Mouse (Mus musculus) midbrain, postnatal 0 days (tissue): ENCODE results near the gene Astn1. TPM values are rescaled to one million over a fixed set of nuclear protein-coding genes. Genes with fewer than 3 reads are reported as not detected.

ENCODE experiments used
- ATAC-seq: fragments of 200-750 bp; cut with Nextera tagmentation; 2 replicates; pipeline ENCODE4 v1.8.0; 2017; ENCODE audit warnings: moderate number of reproducible peaks, mild to moderate bottlenecking, moderate TSS enrichment, moderate library complexity; ENCODE audit not compliant: low FRiP score
- DNase-seq: peaks from one replicate; pipeline ENCODE4 v3.0.0-alpha.2; 2015; ENCODE audit warnings: low spot score
- H3K27ac ChIP-seq: fragments of 300-500 bp; sonication (generic); 2 replicates; pipeline ENCODE4 v1.5.1; 2014; ENCODE audit warnings: low read depth, mild to moderate bottlenecking, low read length, mixed read lengths
- H3K27me3 ChIP-seq: fragments of 300-500 bp; sonication (generic); 2 replicates; pipeline ENCODE4 v1.6.1; 2014; ENCODE audit warnings: low read length, control low read depth, mixed read lengths; ENCODE audit not compliant: insufficient read depth
- H3K36me3 ChIP-seq: fragments of 300-500 bp; sonication (generic); 2 replicates; pipeline ENCODE4 v1.6.1; 2014; ENCODE audit warnings: low read length, control low read depth, mixed read lengths; ENCODE audit not compliant: insufficient read depth
- H3K4me1 ChIP-seq: fragments of 300-500 bp; sonication (generic); 2 replicates; pipeline ENCODE4 v1.6.1; 2014; ENCODE audit warnings: mild to moderate bottlenecking, control low read depth, antibody characterized with exemption, low read length, mixed read lengths; ENCODE audit not compliant: insufficient read depth
- H3K4me2 ChIP-seq: fragments of 300-500 bp; sonication (generic); 2 replicates; pipeline ENCODE4 v1.6.1; 2014; ENCODE audit warnings: low read depth, mild to moderate bottlenecking, low read length, mixed read lengths; ENCODE audit not compliant: poor library complexity, severe bottlenecking
- H3K4me3 ChIP-seq: fragments of 300-500 bp; sonication (generic); 2 replicates; pipeline ENCODE4 v1.5.1; 2014; ENCODE audit warnings: low read depth, mild to moderate bottlenecking, low read length, moderate library complexity
- H3K9ac ChIP-seq: fragments of 300-500 bp; sonication (generic); replicated peaks from 2 replicates; pipeline ENCODE4 v1.6.1; 2014; ENCODE audit warnings: mild to moderate bottlenecking, low read length, moderate library complexity, mixed read lengths; ENCODE audit not compliant: poor library complexity, severe bottlenecking
- H3K9me3 ChIP-seq: fragments of 300-500 bp; sonication (generic); 2 replicates; pipeline ENCODE4 v1.6.1; 2016; ENCODE audit warnings: low read length, control low read depth
- CTCF ChIP-seq: IDR thresholded peaks from 2 replicates; pipeline ENCODE4 v1.5.1; 2016; ENCODE audit warnings: antibody characterized with exemption, mild to moderate bottlenecking
- WGBS: fragments of 180-500 bp; shearing (Covaris S2); extraction: QIAGEN DNeasy Blood & Tissue Kit; methylation state at CpG from one replicate; pipeline ENCODE4 v1.1.7; 2014; 5-methylcytosine and 5-hydroxymethylcytosine counted together
- polyA plus RNA-seq: library from polyadenylated mRNA; unstranded; fragments of >200 nt; fragmentation: Nextera tagmentation; extraction: Ambion mirVana; gene quantifications from 2 replicates; pipeline ENCODE4 v1.2.1, GENCODE M21; 2015
- total RNA-seq: library from RNA; depleted of rRNA; stranded (reverse); fragments of >200 nt; gene quantifications from 2 replicates; pipeline ENCODE4 v1.2.3, GENCODE M21; 2014

Gene Astn1
- total and polyA plus RNA-seq, 2 experiments from 2014 or later = 36.7 to 157 TPM

DNA sequence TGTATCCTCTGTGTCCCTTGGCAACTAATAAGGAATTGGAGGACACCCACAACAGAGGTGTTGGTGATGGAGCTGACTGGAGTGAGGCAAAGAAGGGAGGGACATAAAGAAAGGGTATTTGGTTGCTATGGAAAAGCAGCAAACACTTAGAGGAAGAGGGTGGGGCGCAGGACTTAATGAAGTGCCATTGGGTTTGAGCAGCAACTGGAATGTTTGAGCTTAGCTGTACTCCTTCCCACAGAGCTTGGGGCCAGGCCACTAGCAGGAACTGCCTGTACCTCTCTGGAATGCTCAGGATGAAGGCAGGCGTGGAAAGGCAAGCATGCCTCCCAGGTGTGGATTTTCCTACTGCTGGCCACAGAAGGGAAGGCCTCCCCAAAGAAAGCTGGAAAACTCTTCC, 337.2 kb downstream of the Astn1 start:
- Histone ChIP-seq H3K4me2 (no peak overlapping the region), H3K27ac (no peak overlapping the region), H3K36me3 (no peaks in the 10 kb centered on the region), H3K9ac (no peak overlapping the region), H3K4me3 (no peak overlapping the region), H3K9me3 (no peaks in the 10 kb centered on the region), H3K27me3 (no peaks in the 10 kb centered on the region), H3K4me1 (no peaks in the 10 kb centered on the region)
- ATAC-seq = no peak
- no peak for TF ChIP-seq CTCF
- DNase-seq = no peak
- 85% methylated on average over 2 of the region's 2 CpGs for WGBS

DNA sequence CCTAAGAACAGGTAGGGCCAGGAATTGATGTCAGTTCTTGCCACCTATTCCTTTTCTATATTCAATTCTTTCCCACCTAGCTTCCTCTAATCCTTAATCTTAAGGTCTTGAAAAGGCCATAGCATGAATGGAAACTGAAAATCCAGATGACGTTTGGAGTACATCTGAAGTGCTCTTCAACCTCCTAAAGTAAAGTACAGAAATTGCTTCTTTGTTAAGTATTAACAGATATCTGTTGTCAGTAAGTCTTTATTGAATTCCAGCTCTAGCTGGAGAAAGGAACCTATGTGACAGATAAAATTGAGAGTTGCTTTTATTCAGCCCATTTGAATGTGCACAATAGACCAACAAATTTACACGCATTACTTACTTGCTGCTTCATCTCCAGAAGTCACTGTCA, 338.1 kb downstream of the Astn1 start:
- Histone ChIP-seq H3K4me2 (no peak overlapping the region), H3K27me3 (no peaks in the 10 kb centered on the region), H3K9ac (no peak overlapping the region), H3K4me1 (no peaks in the 10 kb centered on the region), H3K27ac (no peak overlapping the region), H3K36me3 (no peaks in the 10 kb centered on the region), H3K9me3 (no peaks in the 10 kb centered on the region), H3K4me3 (no peak overlapping the region)
- WGBS = 66% methylated on average over 2 of the region's 2 CpGs
- no peak for DNase-seq
- TF ChIP-seq CTCF = no peak
- no peak for ATAC-seq

DNA sequence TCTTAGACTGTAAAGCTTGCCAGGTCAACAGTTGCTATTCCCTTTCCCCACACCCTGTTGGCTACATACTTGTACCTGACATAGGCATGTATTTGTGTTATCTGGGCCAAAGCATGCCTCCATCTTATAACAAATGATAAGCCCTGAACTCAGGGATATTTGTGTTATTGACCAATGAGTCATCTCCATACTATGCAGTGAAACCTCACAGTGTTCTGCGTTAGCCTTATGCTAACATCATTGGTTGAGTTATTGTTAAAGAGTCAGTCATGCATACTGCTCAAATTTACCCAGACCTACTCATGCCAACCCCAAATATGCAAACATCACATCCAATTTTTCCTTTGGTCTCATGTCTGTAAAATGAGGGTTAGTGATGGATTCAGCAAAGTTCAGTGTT, 339.3 kb downstream of the Astn1 start:
- Histone ChIP-seq H3K4me2 (no peak overlapping the region), H3K4me3 (no peak overlapping the region), H3K27ac (no peak overlapping the region), H3K36me3 (no peaks in the 10 kb centered on the region), H3K27me3 (no peaks in the 10 kb centered on the region), H3K9me3 (no peaks in the 10 kb centered on the region), H3K9ac (no peak overlapping the region), H3K4me1 (no peaks in the 10 kb centered on the region)
- DNase-seq (no peak), ATAC-seq (no peak)
- TF ChIP-seq CTCF = no peak
- WGBS = 84% methylated on average over 1 of the region's 1 CpGs

DNA sequence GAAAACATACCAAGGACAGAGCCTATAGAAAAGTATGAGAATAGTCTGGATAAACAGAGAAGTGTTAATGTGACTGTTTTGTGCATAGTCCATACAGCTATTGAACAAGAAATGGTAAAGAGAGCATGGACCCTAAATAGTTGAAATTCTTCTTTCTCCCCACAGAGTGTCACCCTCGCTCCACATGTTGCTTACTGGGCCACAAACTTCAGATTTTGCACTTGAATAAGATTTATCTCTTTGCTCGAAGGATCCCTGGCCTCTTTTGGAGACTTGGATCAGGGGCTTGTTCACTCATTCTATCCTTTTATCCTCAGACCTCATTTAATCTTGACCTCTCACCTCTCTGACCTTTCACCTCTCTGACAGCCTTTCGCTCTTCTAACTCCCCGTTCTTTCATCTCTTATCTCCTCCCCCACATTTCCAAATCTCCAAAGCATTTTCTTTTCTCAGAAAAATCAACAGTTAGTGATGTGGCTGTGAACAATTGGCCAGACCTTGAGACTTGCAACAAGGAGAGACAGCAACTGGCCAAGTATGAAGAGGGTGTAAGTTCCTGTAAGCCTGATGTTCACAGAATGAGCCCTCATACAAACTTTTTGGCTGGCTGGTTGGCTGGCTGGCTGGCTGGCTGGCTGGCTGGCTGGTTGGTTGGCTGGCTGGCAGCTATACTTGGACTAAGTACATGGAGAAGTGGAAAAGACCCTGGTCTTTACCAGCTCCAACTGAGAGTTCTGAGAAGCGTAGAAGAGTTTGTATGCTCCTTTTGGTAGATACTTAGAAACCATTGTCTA, 351.4 kb downstream of the Astn1 start:
- DNase-seq = peak; percentile 59
- Histone ChIP-seq H3K4me1 (no peaks in the 10 kb centered on the region), H3K4me3 (no peak overlapping the region), H3K27me3 (no peaks in the 10 kb centered on the region), H3K9me3 (no peaks in the 10 kb centered on the region), H3K36me3 (no peaks in the 10 kb centered on the region), H3K4me2 (no peak overlapping the region), H3K27ac (no peak overlapping the region), H3K9ac (no peak overlapping the region)
- TF ChIP-seq CTCF = peak; percentile 89
- ATAC-seq = peak; percentile 54
- WGBS = 28% methylated on average over 5 of the region's 5 CpGs

DNA sequence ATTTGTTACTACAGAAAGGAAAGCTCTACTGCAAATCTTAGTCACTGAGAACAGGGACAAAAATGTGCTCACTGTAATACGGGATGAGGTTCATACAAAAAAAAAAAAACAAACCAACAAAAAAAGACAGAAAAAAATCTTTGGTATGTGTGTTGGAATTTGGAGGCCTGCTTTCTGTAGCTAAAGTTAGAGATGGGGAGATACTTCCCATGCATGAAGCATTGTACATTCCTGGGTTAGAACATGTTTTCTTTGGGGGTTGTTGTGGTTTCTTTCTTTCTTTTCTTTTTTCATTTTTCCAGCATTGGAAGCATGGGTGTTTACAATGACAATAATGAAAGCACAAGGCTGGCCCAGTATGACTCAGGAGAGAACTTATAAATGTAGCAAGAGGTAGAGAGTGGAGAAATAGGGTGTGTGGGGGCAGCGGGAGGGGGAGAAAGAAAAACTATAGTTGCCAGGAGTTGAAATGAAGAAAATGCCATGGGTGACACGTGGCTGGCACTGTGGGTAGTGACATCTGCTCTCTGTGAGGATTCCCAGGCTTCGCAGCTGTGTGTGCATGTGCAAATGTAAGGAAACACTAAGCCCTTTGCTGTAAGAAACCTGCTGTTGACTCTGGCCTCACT, 370.9 kb downstream of the Astn1 start:
- no peak overlapping the region for H3K4me3 ChIP-seq

DNA sequence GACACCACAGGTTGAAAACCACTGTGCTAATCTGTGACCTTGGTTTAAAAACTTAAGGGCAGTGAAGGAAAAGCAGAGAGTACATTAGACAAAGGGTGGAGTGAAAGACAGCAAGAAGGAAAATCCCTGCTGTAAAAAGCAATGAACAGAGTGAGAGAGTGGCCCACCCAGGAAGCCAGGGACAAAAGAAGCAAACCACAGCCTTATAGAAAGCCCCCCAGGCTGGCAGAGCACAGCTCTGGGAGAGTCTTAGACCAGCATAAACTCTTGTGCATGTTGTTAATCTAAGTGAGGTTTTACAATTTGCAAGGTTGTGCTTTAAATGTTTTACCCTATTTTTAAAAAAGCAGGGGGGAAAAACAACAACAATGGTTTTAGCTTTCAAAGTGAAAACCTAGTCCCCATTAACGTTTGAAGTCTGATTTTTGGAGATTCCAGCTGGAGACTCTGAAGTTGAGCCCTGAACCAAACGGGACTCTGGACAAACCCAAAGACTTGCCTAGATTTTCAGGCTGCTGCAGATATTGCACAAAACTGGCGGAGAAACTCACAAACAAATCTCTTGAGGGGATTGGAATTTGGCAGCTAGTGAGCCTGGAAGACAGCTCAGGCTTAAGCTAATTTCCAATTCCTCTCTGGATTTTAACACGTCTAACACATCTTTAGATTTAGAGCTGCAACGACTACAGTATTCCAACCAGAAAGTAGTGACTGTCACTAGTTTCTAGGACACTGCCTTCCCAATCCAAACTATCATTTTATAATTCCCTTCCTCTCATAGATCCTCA, 377.3 kb downstream of the Astn1 start:
- 12% methylated on average over 5 of the region's 5 CpGs for WGBS
- no peaks in the 10 kb centered on the region for H3K9me3 ChIP-seq
- H3K27ac ChIP-seq = no peak overlapping the region
- TF ChIP-seq CTCF = no peak
- H3K4me2 ChIP-seq = no peak overlapping the region
- H3K36me3 ChIP-seq = no peaks in the 10 kb centered on the region
- peak; percentile 28 for DNase-seq
- no peak overlapping the region for H3K4me3 ChIP-seq
- no peaks in the 10 kb centered on the region for H3K4me1 ChIP-seq
- no peak overlapping the region for H3K9ac ChIP-seq
- H3K27me3 ChIP-seq = no peaks in the 10 kb centered on the region
- no peak for ATAC-seq

More for the DNA sequence above, 370.9 kb downstream of the Astn1 start:
- 80% methylated on average over 4 of the region's 4 CpGs for WGBS
- no peaks in the 10 kb centered on the region for H3K9me3 ChIP-seq
- H3K36me3 ChIP-seq = no peaks in the 10 kb centered on the region
- no peaks in the 10 kb centered on the region for H3K27me3 ChIP-seq
- DNase-seq = no peak
- H3K4me1 ChIP-seq = no peaks in the 10 kb centered on the region
- ATAC-seq = no peak
- no peak overlapping the region for H3K27ac ChIP-seq
- H3K4me2 ChIP-seq = no peak overlapping the region
- no peak for TF ChIP-seq CTCF
- no peak overlapping the region for H3K9ac ChIP-seq
